Mouse (Mus musculus) liver, embryonic 14.5 days (tissue): ENCODE measurements at regions not wholly inside any gene's neighbourhood (a gene's known extent, or its start where the extent isn't known, plus 50 kb on each side); places are given as distances from the start of the nearest gene placed in this dataset.

ENCODE experiments used
- CTCF ChIP-seq: IDR thresholded peaks from 2 replicates; pipeline ENCODE4 v1.5.1; 2016; ENCODE audit warnings: antibody characterized with exemption, low read depth, control low read depth
- EP300 ChIP-seq: IDR thresholded peaks from 2 replicates; pipeline ENCODE4 v1.6.1; 2016; ENCODE audit warnings: antibody characterized with exemption, low read depth

- TF ChIP-seq CTCF (no peak), EP300 (no peak)
Measured at GRCm38 (mm10) chr19:54324991-54325390, 281.0 kb downstream of the Adra2a start.
